Mouse (Mus musculus) myocyte (in vitro differentiated cells): ENCODE results near the gene Bfsp2.

ENCODE experiments used
- E2F4 ChIP-seq: IDR thresholded peaks from one replicate; pipeline ENCODE4 v1.6.1; 2011; ENCODE audit warnings: mild to moderate bottlenecking, control low read depth, moderate library complexity; ENCODE audit not compliant: insufficient read depth
- MAX ChIP-seq: IDR thresholded peaks from one replicate; pipeline ENCODE4 v1.6.1; 2011; ENCODE audit warnings: low read depth, mild to moderate bottlenecking, control low read depth
- MYOD1 ChIP-seq, 3 experiments: IDR thresholded peaks; one replicate each; pipeline ENCODE4 v1.6.1; 2011; ENCODE audit warnings: control low read depth in 2 of 3, low read depth in 2 of 3, mild to moderate bottlenecking in 2 of 3, moderate library complexity in 1 of 3; ENCODE audit not compliant: insufficient read length in 2 of 3, control insufficient read depth in 1 of 3
- MYOG ChIP-seq, 3 experiments: IDR thresholded peaks; one replicate each; pipeline ENCODE4 v1.6.1; 2011; ENCODE audit warnings: control low read depth in 2 of 3, low read depth in 2 of 3, mild to moderate bottlenecking in 2 of 3; ENCODE audit not compliant: insufficient read length in 2 of 3, control insufficient read depth in 1 of 3, insufficient read depth in 1 of 3
- POLR2A ChIP-seq: IDR thresholded peaks from one replicate; pipeline ENCODE4 v1.6.1; 2011; ENCODE audit warnings: low read depth, mild to moderate bottlenecking, control low read depth, moderate library complexity; ENCODE audit not compliant: insufficient read length
- POLR2AphosphoS2 ChIP-seq: IDR thresholded peaks from one replicate; pipeline ENCODE4 v1.6.1; 2011; ENCODE audit warnings: low read depth, control low read depth; ENCODE audit not compliant: insufficient read length
- REST ChIP-seq: IDR thresholded peaks from one replicate; pipeline ENCODE4 v1.6.1; 2011; ENCODE audit warnings: mild to moderate bottlenecking, control low read depth, moderate library complexity; ENCODE audit not compliant: insufficient read depth, insufficient read length
- SRF ChIP-seq: IDR thresholded peaks from one replicate; pipeline ENCODE4 v1.6.1; 2011; ENCODE audit warnings: low read depth; ENCODE audit not compliant: control insufficient read depth, insufficient read length
- TCF12 ChIP-seq: IDR thresholded peaks from one replicate; pipeline ENCODE4 v1.6.1; 2011; ENCODE audit warnings: mild to moderate bottlenecking, control low read depth; ENCODE audit not compliant: poor library complexity, insufficient read depth, severe bottlenecking
- TCF3 ChIP-seq: IDR thresholded peaks from one replicate; pipeline ENCODE4 v1.6.1; 2011; ENCODE audit warnings: low read depth, control low read depth; ENCODE audit not compliant: insufficient read length
- USF1 ChIP-seq: IDR thresholded peaks from one replicate; pipeline ENCODE4 v1.6.1; 2011; ENCODE audit warnings: low read depth, mild to moderate bottlenecking, control low read depth, moderate library complexity

DNA sequence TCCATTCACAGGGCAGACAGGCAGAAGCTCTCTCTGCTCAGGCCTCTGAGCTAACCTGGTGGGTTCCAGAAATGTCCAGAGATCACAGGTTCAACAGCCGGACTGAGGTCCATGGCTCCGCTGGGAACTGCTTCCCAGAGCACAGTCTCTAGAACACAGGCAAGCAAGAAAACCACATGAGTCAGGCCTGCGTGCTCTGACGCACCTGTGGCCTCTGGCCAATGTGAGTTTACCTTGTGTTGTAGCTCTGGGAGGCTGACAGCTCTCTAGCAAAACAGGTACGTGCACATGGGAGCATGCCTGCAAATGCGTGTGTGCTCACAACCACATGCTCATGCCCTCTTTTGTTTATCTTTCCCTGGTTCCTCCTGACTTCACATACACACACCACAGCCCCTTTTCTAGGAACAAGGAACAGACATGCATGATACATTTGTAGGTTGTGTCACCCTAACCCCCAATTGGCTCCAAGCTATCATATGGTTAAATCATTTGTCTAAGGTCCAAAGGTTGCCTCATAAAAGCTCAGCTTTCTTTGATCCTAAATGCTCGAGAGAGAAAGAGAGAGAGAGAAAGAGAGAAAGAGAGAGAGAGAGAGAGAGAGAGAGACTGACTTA is 26.9 kb upstream of the Bfsp2 start:
- TF ChIP-seq POLR2A = no peak
- no peak for TF ChIP-seq MYOG (IDR thresholded peaks at IDR 0.05; ENCODE audit: control insufficient read depth in 1 of 3, insufficient read depth in 1 of 3, insufficient read length in 2 of 3, low read depth in 2 of 3)
- no peak for TF ChIP-seq TCF12
- TF ChIP-seq USF1 = no peak
- no peak for TF ChIP-seq MAX
- TF ChIP-seq POLR2AphosphoS2 = no peak
- no peak for TF ChIP-seq E2F4
- no peak for TF ChIP-seq MYOD1 (IDR thresholded peaks at IDR 0.05; ENCODE audit: control insufficient read depth in 1 of 3, insufficient read length in 2 of 3, low read depth in 2 of 3)
- no peak for TF ChIP-seq SRF
- TF ChIP-seq TCF3 = no peak
- no peak for TF ChIP-seq REST
